Mouse (Mus musculus) heart, adult 2 months (tissue): Measurements from ENCODE around the gene Mt2. TPM values are rescaled to one million over a fixed set of nuclear protein-coding genes. Genes with fewer than 3 reads are reported as not detected.

Experiments used
- DNase-seq, 2 experiments: peaks; one replicate each; pipeline ENCODE4 v3.0.0; 2021
- H3K27ac ChIP-seq: fragments of 200-600 bp; 2 replicates; pipeline ENCODE4 v1.8.1; 2022
- H3K27me3 ChIP-seq: fragments of 200-500 bp; 2 replicates; pipeline ENCODE4 v1.6.1; 2012; ENCODE audit warnings: mild to moderate bottlenecking, low read length, inconsistent platforms, mixed read lengths; ENCODE audit not compliant: control insufficient read depth, insufficient read depth
- H3K36me3 ChIP-seq: fragments of 200-500 bp; 2 replicates; pipeline ENCODE4 v1.6.1; 2012; ENCODE audit warnings: low read length, inconsistent platforms; ENCODE audit not compliant: control insufficient read depth, insufficient read depth
- H3K4me1 ChIP-seq: fragments of 200-500 bp; 2 replicates; pipeline ENCODE4 v1.6.1; 2011; ENCODE audit warnings: low read length; ENCODE audit not compliant: control insufficient read depth, insufficient read depth
- H3K4me3 ChIP-seq: fragments of 200-600 bp; 2 replicates; pipeline ENCODE4 v1.8.1; 2022
- H3K79me2 ChIP-seq: fragments of 200-500 bp; replicated peaks from 2 replicates; pipeline ENCODE4 v1.6.1; 2012; ENCODE audit warnings: mild to moderate bottlenecking, inconsistent platforms, low read length, moderate library complexity, mixed read lengths; ENCODE audit not compliant: control insufficient read depth, insufficient read depth
- H3K9ac ChIP-seq: fragments of 200-500 bp; 2 replicates; pipeline ENCODE4 v1.6.1; 2012; ENCODE audit warnings: low read depth, mild to moderate bottlenecking, control low read depth, inconsistent platforms, low read length, mixed read lengths
- CTCF ChIP-seq: fragments of 200-600 bp; IDR thresholded peaks from 2 replicates; pipeline ENCODE4 v1.8.1; 2022; ENCODE audit warnings: antibody characterized with exemption, mild to moderate bottlenecking, moderate library complexity
- EP300 ChIP-seq: fragments of 200-500 bp; IDR thresholded peaks from 2 replicates; pipeline ENCODE4 v1.6.1; 2011; ENCODE audit warnings: low read depth, low read length, control low read depth; ENCODE audit not compliant: insufficient read depth
- POLR2A ChIP-seq: fragments of 200-500 bp; IDR thresholded peaks from 2 replicates; pipeline ENCODE4 v1.6.1; 2011; ENCODE audit warnings: mild to moderate bottlenecking, low read depth, low read length, control low read depth; ENCODE audit not compliant: insufficient read depth
- WGBS: fragments of 180-500 bp; shearing (Covaris S2); methylation state at CpG from one replicate; pipeline ENCODE4 v1.1.7; 2018; 5-methylcytosine and 5-hydroxymethylcytosine counted together
- intact Hi-C: fragments of 180-260 bp; cut with DNase I; formaldehyde crosslinking; loops from one replicate; pipeline ENCODE4 v1.15.1; 2025
- polyA plus RNA-seq: library from polyadenylated mRNA; depleted of rRNA; stranded (reverse); fragments of >200 nt; gene quantifications from 2 replicates; pipeline ENCODE4 v1.2.3, GENCODE M21; 2012; rRNA removed
- total RNA-seq, 2 experiments: library from RNA; stranded (reverse); gene quantifications; 2 replicates each; pipeline ENCODE4 v1.2.3; 2021

Gene Mt2
- total and polyA plus RNA-seq, 3 experiments: 32.2 to 74.4 (median 51.8) TPM

- no peaks in the 10 kb centered on the region for H3K79me2 ChIP-seq
- 53% methylated on average over 6 of the region's 6 CpGs for WGBS
- H3K4me3 ChIP-seq: peak overlapping the region; percentile 36
- H3K9ac ChIP-seq: peak overlapping the region; percentile 56
- peaks cover 4% of the 10 kb centered on the region for H3K4me1 ChIP-seq
- no peaks in the 10 kb centered on the region for H3K27me3 ChIP-seq
- peak overlapping the region; percentile 73 for H3K27ac ChIP-seq
- TF ChIP-seq CTCF (no peak), EP300 (no peak), POLR2A (no peak)
- H3K36me3 ChIP-seq: no peaks in the 10 kb centered on the region
- intact Hi-C loops: loop anchor here (5.0 kb wide), 1 partner anchor 117 kb away; the partner anchor contains the start of gene Bbs2
- DNase-seq: no peak
These were observed 41.4 kb downstream of the Mt2 start for GRCm38 (mm10) chr8:94213819-94214218.

- H3K4me3 ChIP-seq: peak within 1 kb of the TSS; percentile 92
- H3K4me1 ChIP-seq: peaks cover 3% of the 10 kb centered on the region
- TF ChIP-seq POLR2A (peak; percentile 96), CTCF (peak; percentile 42), EP300 (peak; percentile 76)
- H3K79me2 ChIP-seq: no peaks in the 10 kb centered on the region
- intact Hi-C loops: loop anchor here (5.0 kb wide), 1 partner anchor 117 kb away; the partner anchor contains the start of gene Bbs2
- H3K27ac ChIP-seq: peak within 1 kb of the TSS; percentile 82
- peak within 1 kb of the TSS; percentile 82 for H3K9ac ChIP-seq
- peak; percentile 96 to 98 for DNase-seq
- under 1% methylated on average over 68 of the region's 68 CpGs for WGBS
- H3K27me3 ChIP-seq: no peaks in the 10 kb centered on the region
- no peaks in the 10 kb centered on the region for H3K36me3 ChIP-seq
These were observed 42.0 kb downstream of the Mt2 start, which contains the start of gene Nup93 for GRCm38 (mm10) chr8:94214252-94215173. Nup93 (plus strand) TSS chr8:94214564.

Other genes with a start within 250 kb of the Mt2 start
- 100 to 1,000 TPM; 115 to 140 TPM for gene Amfr, start 159.8 kb upstream of the Mt2 start, total RNA-seq
- gene Amfr, start 159.8 kb upstream of the Mt2 start, polyA plus RNA-seq: 127 and 155 TPM in 2 replicates
- gene Nudt21, start 135.6 kb upstream of the Mt2 start, total RNA-seq: 10 to 100 TPM; 22.4 to 23.9 TPM
- 10.7 and 12.7 TPM in 2 replicates for gene Nudt21, start 135.6 kb upstream of the Mt2 start, polyA plus RNA-seq
- 10 to 100 TPM; 28.0 to 30.3 TPM for gene Ogfod1, start 135.5 kb upstream of the Mt2 start, total RNA-seq
- gene Ogfod1, start 135.5 kb upstream of the Mt2 start, polyA plus RNA-seq: 11.3 and 19.6 TPM in 2 replicates
- gene Bbs2, start 73.7 kb upstream of the Mt2 start, total RNA-seq: 1 to 10 TPM; 6.1 to 8.5 TPM
- 14.1 and 22.9 TPM in 2 replicates for gene Bbs2, start 73.7 kb upstream of the Mt2 start, polyA plus RNA-seq
- not detected for gene Mt4, start 35.5 kb upstream of the Mt2 start, total RNA-seq
- not detected in 2 replicates for gene Mt4, start 35.5 kb upstream of the Mt2 start, polyA plus RNA-seq
- 1 to 10 TPM; 2.9 to 3.8 TPM for gene Mt3, start 20.1 kb upstream of the Mt2 start, total RNA-seq
- 3.5 and 6.1 TPM in 2 replicates for gene Mt3, start 20.1 kb upstream of the Mt2 start, polyA plus RNA-seq
- 100 to 1,000 TPM; 279 to 438 TPM for gene Mt1, start 6.4 kb downstream of the Mt2 start, total RNA-seq
- 420 and 727 TPM in 2 replicates for gene Mt1, start 6.4 kb downstream of the Mt2 start, polyA plus RNA-seq
- gene Nup93, start 41.9 kb downstream of the Mt2 start, total RNA-seq: 10 to 100 TPM; 13.7 to 15.5 TPM
- gene Nup93, start 41.9 kb downstream of the Mt2 start, polyA plus RNA-seq: 11.7 and 18.4 TPM in 2 replicates
- gene Slc12a3, start 156.5 kb downstream of the Mt2 start, total RNA-seq: under 1 TPM; 0.16 to 0.39 TPM
- gene Slc12a3, start 156.5 kb downstream of the Mt2 start, polyA plus RNA-seq: 0.20 and 0.39 TPM in 2 replicates
- gene Herpud1, start 213.8 kb downstream of the Mt2 start, total RNA-seq: 100 to 1,000 TPM; 216 to 349 TPM
- gene Herpud1, start 213.8 kb downstream of the Mt2 start, polyA plus RNA-seq: 272 and 285 TPM in 2 replicates